Mouse (Mus musculus): Measurements from ENCODE around the gene Raver1. TPM values are rescaled to one million over a fixed set of nuclear protein-coding genes. Genes with fewer than 3 reads are reported as not detected.

Raver1 gene
- polyA plus RNA-seq, 1 experiment from 2014 or later: 74.2 TPM

MicroRNAs encoded within 50 kb of the gene (microRNA counts, 519-probe panel; counts per million panel counts)
- microRNA mmu-miR-1900: 4,565 counts per million, percentile 59 among the panel's probes with 10 or more counts

Small RNAs within 50 kb of the gene (microRNA-seq; reads per million reads assigned to microRNA genes)
- gene Mir1900: not detected
- 0.97 reads per million for gene Mir7082

Other genes starting within 250 kb of the Raver1 start
- gene A230050P20Rik, start 223.4 kb downstream of the Raver1 start, polyA plus RNA-seq (2016; fragmentation: Nextera tagmentation; extraction: Ambion mirVana): 1.4 and 1.5 TPM in 2 replicates
- 6.0 and 6.2 TPM in 2 replicates for gene Angptl6, start 212.3 kb downstream of the Raver1 start, polyA plus RNA-seq (2016; fragmentation: Nextera tagmentation; extraction: Ambion mirVana)
- 63.2 and 66.9 TPM in 2 replicates for gene Ppan, start 203.8 kb downstream of the Raver1 start, polyA plus RNA-seq (2016; fragmentation: Nextera tagmentation; extraction: Ambion mirVana)
- 313 and 319 TPM in 2 replicates for gene Eif3g, start 193.4 kb downstream of the Raver1 start, polyA plus RNA-seq (2016; fragmentation: Nextera tagmentation; extraction: Ambion mirVana)
- 134 and 153 TPM in 2 replicates for gene Dnmt1, start 132.1 kb downstream of the Raver1 start, polyA plus RNA-seq (2016; fragmentation: Nextera tagmentation; extraction: Ambion mirVana)
- 13.1 and 16.5 TPM in 2 replicates for gene S1pr2, start 115.2 kb downstream of the Raver1 start, polyA plus RNA-seq (2016; fragmentation: Nextera tagmentation; extraction: Ambion mirVana)
- 110 and 111 TPM in 2 replicates for gene Mrpl4, start 89.3 kb downstream of the Raver1 start, polyA plus RNA-seq (2016; fragmentation: Nextera tagmentation; extraction: Ambion mirVana)
- 3.7 and 3.8 TPM in 2 replicates for gene Icam1, start 76.0 kb downstream of the Raver1 start, polyA plus RNA-seq (2016; fragmentation: Nextera tagmentation; extraction: Ambion mirVana)
- 1.5 and 1.9 TPM in 2 replicates for gene Icam4, start 62.6 kb downstream of the Raver1 start, polyA plus RNA-seq (2016; fragmentation: Nextera tagmentation; extraction: Ambion mirVana)
- 0.13 TPM in 2 replicates for gene Icam5, start 59.9 kb downstream of the Raver1 start, polyA plus RNA-seq (2016; fragmentation: Nextera tagmentation; extraction: Ambion mirVana)
- 0.79 and 2.7 TPM in 2 replicates for gene Zglp1, start 24.9 kb downstream of the Raver1 start, polyA plus RNA-seq (2016; fragmentation: Nextera tagmentation; extraction: Ambion mirVana)
- gene Gm49373, start 18.9 kb downstream of the Raver1 start, polyA plus RNA-seq (2016; fragmentation: Nextera tagmentation; extraction: Ambion mirVana): 0.51 and 2.2 TPM in 2 replicates
- 37.6 and 42.6 TPM in 2 replicates for gene Fdx1l, start 18.4 kb downstream of the Raver1 start, polyA plus RNA-seq (2016; fragmentation: Nextera tagmentation; extraction: Ambion mirVana)
- 2.0 and 2.8 TPM in 2 replicates for gene Gm38431, start within 50 bp of the Raver1 start, polyA plus RNA-seq (2016; fragmentation: Nextera tagmentation; extraction: Ambion mirVana)
- gene Tyk2, start 39.2 kb upstream of the Raver1 start, polyA plus RNA-seq (2016; fragmentation: Nextera tagmentation; extraction: Ambion mirVana): 12.8 TPM in 2 replicates
- 260 and 272 TPM in 2 replicates for gene Cdc37, start 58.0 kb upstream of the Raver1 start, polyA plus RNA-seq (2016; fragmentation: Nextera tagmentation; extraction: Ambion mirVana)
- 12.8 and 14.5 TPM in 2 replicates for gene Pde4a, start 73.7 kb upstream of the Raver1 start, polyA plus RNA-seq (2016; fragmentation: Nextera tagmentation; extraction: Ambion mirVana)
- 47.5 and 49.6 TPM in 2 replicates for gene Keap1, start 147.4 kb upstream of the Raver1 start, polyA plus RNA-seq (2016; fragmentation: Nextera tagmentation; extraction: Ambion mirVana)
- 0.33 and 0.38 TPM in 2 replicates for gene S1pr5, start 156.4 kb upstream of the Raver1 start, polyA plus RNA-seq (2016; fragmentation: Nextera tagmentation; extraction: Ambion mirVana)
- gene Atg4d, start 173.3 kb upstream of the Raver1 start, polyA plus RNA-seq (2016; fragmentation: Nextera tagmentation; extraction: Ambion mirVana): 47.4 and 50.7 TPM in 2 replicates
- 19.5 and 20.8 TPM in 2 replicates for gene Kri1, start 196.0 kb upstream of the Raver1 start, polyA plus RNA-seq (2016; fragmentation: Nextera tagmentation; extraction: Ambion mirVana)
- 70.6 and 74.5 TPM in 2 replicates for gene Cdkn2d, start 199.4 kb upstream of the Raver1 start, polyA plus RNA-seq (2016; fragmentation: Nextera tagmentation; extraction: Ambion mirVana)
- 3.3 TPM in 2 replicates for gene Ap1m2, start 220.3 kb upstream of the Raver1 start, polyA plus RNA-seq (2016; fragmentation: Nextera tagmentation; extraction: Ambion mirVana)
- 76.9 and 80.1 TPM in 2 replicates for gene Slc44a2, start 228.7 kb upstream of the Raver1 start, polyA plus RNA-seq (2016; fragmentation: Nextera tagmentation; extraction: Ambion mirVana)

Data from forebrain, embryonic 12.5 days (tissue).